Mouse (Mus musculus) brain, embryonic 18.5 days (tissue): ENCODE measurements at regions not wholly inside any gene's neighbourhood (a gene's known extent, or its start where the extent isn't known, plus 50 kb on each side); places are given as distances from the start of the nearest gene placed in this dataset.

ENCODE experiments used
- DNase-seq: peaks from one replicate; pipeline ENCODE4 v3.0.0-alpha.2; 2012; ENCODE audit warnings: low read depth, low spot score

DNA sequence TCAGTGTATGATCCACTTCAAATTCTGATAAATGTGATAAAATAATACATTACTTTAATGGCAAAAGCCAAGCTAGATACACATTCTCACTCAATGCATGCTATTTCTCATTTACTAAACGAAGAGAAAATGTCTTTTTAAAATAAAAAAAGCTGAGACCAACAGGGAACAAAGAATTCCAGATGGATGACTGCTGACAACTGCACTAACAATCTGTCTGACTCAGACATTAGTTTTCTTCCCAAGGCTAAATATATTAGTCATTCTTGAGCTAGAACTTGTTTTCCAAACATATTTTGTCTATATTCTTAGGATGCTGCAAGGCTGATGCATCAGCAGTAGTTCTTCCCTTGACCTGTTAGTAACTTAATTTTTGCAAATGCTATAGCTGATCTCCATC, 1008.2 kb downstream of the Sis start:
- peak; percentile 39 for DNase-seq

GRCm38 (mm10) chr3:71919865-71920264, 1047.8 kb downstream of the Sis start:
- peak; percentile 14 for DNase-seq

DNA sequence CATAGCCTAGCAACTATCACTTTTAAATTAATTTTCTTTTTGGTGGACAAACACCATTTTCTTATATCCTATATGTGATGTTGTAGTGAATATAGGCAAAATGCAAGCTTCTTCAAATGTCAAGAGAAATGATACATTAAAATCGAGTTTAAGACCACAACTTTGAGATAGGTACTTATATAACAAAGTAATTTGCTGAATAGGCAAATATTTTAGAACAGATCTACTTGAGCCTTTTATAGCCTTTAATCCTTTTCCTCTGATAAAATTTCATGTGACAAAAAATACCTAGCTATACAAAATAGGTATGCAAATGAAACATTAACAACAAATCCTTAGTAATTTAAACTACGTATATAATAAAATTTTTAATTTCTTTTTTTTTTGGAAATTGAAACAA, 1053.9 kb downstream of the Sis start:
- DNase-seq = no peak

DNA sequence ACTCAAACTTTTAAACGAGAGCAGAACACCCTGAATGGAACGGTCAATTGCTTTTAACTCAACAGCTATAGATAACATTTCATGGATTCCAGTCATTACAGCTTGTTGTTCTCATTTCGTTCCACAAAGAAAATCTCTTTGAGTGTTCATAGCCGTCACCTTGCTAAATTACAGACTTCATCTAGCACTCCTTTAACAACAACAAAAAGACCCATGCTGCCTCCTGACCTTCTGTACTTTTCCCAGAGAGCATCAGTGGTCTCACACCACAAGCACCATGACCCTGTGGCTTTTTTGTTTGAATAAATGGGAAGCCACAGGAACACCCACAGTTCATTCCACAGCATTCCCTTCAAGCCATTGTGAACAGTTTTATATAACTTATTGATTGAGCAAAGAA, 1058.4 kb downstream of the Sis start:
- no peak for DNase-seq

- no peak for DNase-seq
Measured at GRCm38 (mm10) chr3:71864670-71865069, 1103.0 kb downstream of the Sis start.

GRCm38 (mm10) chr3:71836111-71836510, 1131.6 kb downstream of the Sis start:
- DNase-seq = no peak
